Mouse (Mus musculus) common myeloid progenitor, adult 5-6 weeks (primary cell): ENCODE data around the gene Bak1. TPM values are rescaled to one million over a fixed set of nuclear protein-coding genes. Genes with fewer than 3 reads are reported as not detected.
A peak's percentile ranks its signal among the peaks of the same experiment; 100 is the strongest.

Source experiments
- ATAC-seq: replicated peaks from 2 replicates; pipeline ENCODE4 v1.8.0; 2016; ENCODE audit warnings: low read depth, mild to moderate bottlenecking, moderate TSS enrichment, inconsistent platforms; ENCODE audit not compliant: poor library complexity, severe bottlenecking
- total RNA-seq: library from RNA; stranded (forward); fragments of 200-1000, 187-1606 nt; gene quantifications from 2 replicates; pipeline ENCODE4 v1.2.3, GENCODE M21; 2017

Bak1 gene
- total RNA-seq: 43.9 and 53.3 TPM in 2 replicates

- no peak for ATAC-seq
These were observed at the start of gene Bak1 for GRCm38 (mm10) chr17:27028909-27029308. TSS of gene Bak1 (minus strand) at chr17:27029009.

DNA sequence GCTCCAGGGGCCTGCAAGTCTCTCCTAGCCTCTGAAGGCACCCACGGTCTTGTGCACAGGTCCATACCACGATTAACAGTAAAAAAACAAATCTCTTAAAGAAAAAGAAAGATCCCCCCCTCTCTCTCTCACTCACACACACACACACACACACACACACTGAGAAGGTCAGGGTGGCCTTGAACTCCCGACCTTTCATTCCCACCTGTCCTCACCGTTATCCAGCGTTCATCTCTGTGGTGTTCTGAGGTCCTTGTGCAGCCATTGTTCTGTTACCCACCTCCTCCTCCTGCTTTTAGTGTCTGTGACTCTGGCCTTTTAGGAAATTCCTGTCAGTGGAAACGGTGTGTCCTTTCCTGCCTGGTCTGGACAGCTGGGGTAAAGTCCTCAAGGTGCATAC, 49.7 kb upstream of the Bak1 start:
- no peak for ATAC-seq

DNA sequence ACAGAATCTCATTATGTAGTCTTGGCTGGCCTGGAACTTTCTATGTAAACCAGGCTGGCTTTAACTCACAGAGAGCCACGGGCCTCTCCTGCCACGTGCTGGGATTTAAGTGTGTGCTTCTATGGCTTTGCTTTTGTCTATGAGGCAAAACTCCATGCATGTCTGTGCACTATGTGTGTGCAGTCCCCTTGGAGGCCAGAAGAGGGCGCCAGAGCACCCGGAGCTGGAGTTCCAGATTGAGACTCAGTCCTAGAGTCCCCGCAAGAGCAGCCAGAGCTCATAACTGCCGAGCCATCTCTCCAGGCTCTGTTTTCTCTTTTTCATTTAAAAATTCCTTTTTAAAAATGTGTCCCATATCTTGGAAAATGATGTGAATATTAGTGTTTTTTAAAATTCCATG, 49.1 kb upstream of the Bak1 start:
- no peak for ATAC-seq

GRCm38 (mm10) chr17:27077133-27077532, 48.3 kb upstream of the Bak1 start:
- ATAC-seq: no peak

DNA sequence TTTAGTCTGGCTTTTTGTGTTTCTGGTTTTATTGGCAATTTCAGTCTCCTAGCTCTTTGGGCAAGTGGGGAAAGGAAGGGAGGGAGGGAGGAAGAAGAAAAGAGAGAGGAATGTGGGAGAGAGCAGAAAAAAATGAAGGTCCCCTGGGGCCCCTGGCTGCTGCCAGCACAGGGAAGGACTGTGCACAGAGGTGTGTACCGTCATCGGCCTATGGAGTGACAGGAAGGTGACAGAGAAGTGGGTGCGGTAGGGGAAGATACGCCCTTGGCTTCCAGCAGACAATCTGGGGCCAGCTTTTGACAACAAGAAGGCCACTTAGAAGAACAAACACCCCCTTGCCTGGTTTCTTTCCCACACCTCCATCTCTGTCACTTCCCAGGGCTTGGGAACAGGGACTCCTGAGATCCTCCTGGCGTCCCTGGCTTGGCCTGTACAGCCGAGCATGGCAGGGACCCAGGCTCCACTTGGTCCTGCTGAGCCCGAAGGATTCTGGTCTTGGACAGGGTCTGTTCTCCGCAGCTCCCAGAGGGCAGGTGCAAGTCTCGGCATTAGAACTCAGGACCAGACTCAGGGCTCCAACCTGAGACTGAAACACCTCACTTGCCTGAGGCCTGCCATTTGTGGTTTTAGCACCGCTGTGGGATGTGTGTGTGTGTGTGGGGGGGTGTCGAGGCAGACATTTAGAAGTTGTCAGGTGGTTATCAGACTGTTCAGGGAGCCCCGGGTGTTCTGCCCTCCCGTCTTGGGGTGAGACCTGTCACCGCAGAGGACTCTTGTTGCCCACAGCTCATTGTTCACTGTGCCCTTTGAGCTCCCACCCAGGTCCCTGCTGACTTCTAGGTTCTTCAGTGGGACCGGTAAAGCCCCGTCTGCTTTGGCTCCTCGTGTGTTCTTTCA, 46.3 kb upstream of the Bak1 start:
- no peak for ATAC-seq

DNA sequence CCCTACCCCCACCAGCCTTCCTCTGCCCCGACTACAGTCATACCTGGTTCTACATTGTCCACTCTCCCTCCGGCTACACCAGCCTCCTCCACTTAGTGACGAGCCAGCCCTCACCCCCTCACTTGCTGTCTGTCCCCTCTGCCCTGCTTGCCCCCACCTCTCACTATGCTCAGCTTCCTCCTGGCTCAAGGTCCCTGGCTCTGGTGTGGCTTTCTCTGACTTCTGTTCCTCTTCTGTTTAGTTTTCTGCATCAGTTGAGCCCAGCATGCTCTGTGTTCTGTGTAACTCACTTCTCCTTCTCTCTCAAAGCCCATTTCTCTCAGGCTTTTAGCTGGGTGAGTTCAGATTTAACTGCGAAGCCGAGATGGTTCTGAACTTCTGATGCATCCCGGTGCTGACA, 45.4 kb upstream of the Bak1 start:
- peak; percentile 59 for ATAC-seq

- no peak for ATAC-seq
These were observed 45.0 kb upstream of the Bak1 start for GRCm38 (mm10) chr17:27073778-27074177.

DNA sequence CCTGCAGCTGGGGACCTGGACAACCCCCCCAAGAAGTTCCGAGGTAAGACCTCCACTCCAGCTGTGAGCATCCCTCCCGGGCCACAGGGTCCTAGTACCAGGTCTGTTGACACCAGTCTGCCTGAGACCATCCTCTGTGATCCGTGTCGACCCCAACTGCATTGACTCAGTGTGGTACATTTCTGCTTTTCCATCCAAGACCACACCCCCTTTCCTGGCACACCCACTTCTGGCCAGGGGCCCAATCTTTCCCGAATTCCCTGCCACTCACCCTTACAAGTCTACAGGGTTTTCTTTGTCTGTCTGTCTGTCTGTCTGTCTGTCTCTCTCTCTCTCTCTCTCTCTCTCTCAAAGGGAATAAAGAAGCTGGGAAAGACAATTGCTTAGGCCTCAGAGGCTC, 44.3 kb upstream of the Bak1 start:
- no peak for ATAC-seq

DNA sequence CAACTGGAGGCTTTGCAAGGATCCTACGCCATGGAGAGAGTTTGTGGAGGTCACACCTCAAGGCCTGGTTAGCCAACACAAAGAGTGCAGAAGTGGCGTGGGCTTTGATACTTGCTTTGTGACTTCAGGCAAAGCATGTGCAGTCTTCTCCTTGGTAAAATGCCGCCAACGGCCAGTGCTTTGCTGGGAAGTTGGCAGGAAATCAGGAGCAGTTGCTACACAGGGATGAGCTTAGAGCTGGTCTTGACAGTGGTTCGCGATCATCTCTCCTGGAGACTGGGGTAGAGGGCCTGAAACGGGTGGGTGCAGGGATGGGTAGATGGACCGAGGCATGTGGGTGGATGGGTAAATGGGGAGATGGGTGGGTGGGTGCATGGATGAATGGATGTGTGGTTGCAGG, 43.6 kb upstream of the Bak1 start:
- no peak for ATAC-seq

- ATAC-seq: peak; percentile 72
These were observed 42.8 kb upstream of the Bak1 start for GRCm38 (mm10) chr17:27071630-27072029.

GRCm38 (mm10) chr17:27070913-27071312, 42.1 kb upstream of the Bak1 start:
- no peak for ATAC-seq

GRCm38 (mm10) chr17:27069071-27069470, 40.3 kb upstream of the Bak1 start:
- ATAC-seq: no peak

- no peak for ATAC-seq
These were observed 37.3 kb upstream of the Bak1 start for GRCm38 (mm10) chr17:27066065-27066464.

GRCm38 (mm10) chr17:27064195-27064594, 35.4 kb upstream of the Bak1 start:
- no peak for ATAC-seq

DNA sequence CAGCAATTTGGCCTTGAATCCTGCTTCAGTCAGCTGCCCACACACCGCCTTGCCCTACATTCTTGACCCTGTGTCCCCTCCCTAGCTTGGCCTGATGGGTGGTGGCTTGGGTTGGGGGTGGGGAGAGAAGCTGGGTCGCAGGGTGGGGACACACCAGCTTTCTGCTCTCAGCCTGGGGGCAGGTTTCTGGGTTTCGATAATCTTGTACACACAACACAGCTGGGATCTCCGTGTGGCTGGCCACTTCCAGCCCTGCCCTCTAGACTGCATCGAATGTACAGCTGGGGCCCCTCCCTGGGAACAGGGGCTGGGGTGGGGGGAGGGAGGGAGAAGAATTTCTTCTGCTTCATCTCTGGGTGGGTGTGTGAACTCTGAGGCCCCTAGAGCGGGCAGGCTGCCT, 34.9 kb upstream of the Bak1 start:
- no peak for ATAC-seq

- ATAC-seq: no peak
These were observed 33.9 kb upstream of the Bak1 start for GRCm38 (mm10) chr17:27062684-27063083.

DNA sequence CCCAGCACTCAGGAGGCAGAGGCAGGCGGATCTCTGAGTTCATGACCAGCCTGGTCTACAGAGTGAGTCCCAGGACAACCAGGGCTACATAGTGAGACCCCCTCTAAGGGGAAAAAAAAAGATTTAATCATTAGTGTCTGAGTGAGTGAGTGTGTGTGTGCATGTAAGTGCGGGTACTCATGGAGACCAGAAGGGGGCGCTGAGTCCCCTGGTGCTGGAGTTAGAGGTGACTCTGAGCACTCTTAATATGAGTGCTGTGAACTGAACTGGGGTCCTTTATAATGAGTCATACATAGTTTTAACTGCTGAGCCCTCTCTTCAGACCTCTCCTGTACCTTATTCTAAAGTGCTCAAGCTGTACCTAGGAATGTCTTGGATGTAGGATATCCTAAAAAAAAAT, 32.9 kb upstream of the Bak1 start:
- ATAC-seq: no peak

- ATAC-seq: no peak
These were observed 31.9 kb upstream of the Bak1 start for GRCm38 (mm10) chr17:27060698-27061097.

DNA sequence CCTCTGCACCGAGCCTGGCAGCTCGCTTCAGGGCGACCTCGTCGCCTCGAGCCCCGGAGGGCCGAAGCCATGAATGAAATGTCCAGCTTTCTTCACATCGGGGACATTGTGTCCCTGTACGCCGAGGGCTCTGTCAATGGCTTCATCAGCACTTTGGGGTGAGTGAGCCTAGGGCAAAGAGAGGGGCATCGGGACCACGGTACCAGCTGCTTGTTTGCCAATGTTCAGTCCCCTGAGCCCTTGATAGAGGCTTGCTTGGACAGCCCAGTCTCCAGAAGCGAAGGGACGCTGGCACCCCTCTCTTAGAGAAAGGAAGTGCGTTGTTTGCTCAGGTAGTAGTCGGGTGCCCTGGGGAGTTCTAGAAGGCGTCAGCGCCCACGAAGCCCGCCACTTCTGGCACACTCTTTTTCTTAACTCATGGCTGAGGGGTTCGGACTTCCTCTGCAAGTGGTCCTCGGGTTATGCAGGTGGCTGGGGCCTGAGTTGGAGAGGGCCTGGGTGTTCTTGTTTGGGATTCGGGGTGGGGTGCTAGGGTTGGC, 28.8 kb upstream of the Bak1 start:
- ATAC-seq: no peak

- ATAC-seq: peak; percentile 51
These were observed 28.2 kb upstream of the Bak1 start, which contains the start of gene Itpr3 for GRCm38 (mm10) chr17:27056812-27057516. TSS of gene Itpr3 (plus strand) at chr17:27057304.

DNA sequence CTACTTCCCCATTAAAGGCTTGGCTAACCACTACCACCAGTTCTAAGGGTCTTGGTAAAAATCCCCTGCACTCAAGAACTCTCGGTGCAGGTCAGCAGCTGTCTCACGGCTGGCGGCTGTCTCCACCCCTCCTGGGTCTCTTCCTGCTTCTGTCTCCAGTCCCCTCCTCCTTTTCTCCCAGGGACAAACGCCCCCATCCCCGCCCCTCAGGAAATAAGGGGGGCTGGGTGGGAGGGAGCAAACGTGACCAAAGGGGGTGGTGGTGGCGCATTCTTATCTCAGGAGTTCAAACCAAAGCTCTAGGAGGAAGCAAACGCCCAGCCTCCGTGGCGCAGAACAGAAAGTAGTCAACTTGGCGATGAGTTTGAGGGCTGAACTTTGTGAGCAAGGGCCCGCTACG, 27.4 kb upstream of the Bak1 start:
- peak; percentile 78 for ATAC-seq
